ENCODE assay signal across 11 mouse cellular contexts in the genomic region with DNA sequence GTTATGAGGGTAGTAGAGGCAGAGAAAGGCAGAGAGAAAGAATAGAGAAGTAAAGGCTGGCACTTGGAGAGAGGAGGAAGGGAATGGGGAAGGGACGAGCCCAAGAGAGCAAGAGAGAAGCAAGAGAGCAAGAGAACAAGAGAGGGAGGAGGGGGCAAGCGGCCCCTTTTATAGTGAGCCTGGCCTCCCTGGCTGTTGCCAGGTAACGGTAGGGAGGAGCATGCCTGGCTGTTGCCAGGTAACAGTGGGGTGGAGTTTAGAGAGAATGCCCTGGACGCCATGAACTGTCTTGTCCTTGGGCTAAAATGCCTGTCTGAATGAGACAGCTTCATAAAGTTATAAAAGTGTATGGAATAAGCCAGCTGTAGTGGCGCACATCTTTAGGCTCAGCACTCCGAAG. TPM values are rescaled to one million over a fixed set of nuclear protein-coding genes. Genes with fewer than 3 reads are reported as not detected.
DNase-seq lines count a peak whose midpoint lies in the region; ATAC-seq and TF ChIP-seq lines count a peak whose summit lies in the region.
"Had no signal": no experiment of that assay in that cellular context is flagged by ENCODE, and none has a peak within 500 bp of the region (broad histone marks: within the 10 kb centered on the region; RNA-seq: fewer than 3 reads in every experiment).

No protein-coding gene starts in this region.

- DNase-seq in hindbrain, embryonic 10.5 days (ENCODE audit: low spot score) = peak; percentile 64
- DNase-seq in hindbrain, embryonic 14.5 days (ENCODE audit: low spot score) = no peak
- DNase-seq in embryo, embryonic 10.5 days (ENCODE audit: low spot score) = peak; percentile 65
- peak; percentile 42 for DNase-seq in hindbrain, postnatal 0 days (ENCODE audit: low spot score)
- peak; percentile 52 for DNase-seq in neural tube, embryonic 11.5 days (ENCODE audit: low spot score)
- DNase-seq in urinary bladder, postnatal 36 days (ENCODE audit: low spot score in 2 of 2) = no peak
- DNase-seq in heart, embryonic 10.5 days (ENCODE audit: low spot score) = no peak
- no peak for DNase-seq in kidney, adult 2 months
- DNase-seq: cerebellum, adult 8-10 months had no signal

- TF ChIP-seq POLR2A in kidney, adult 2 months (IDR thresholded peaks at IDR 0.05; ENCODE audit: low read depth, low read length) = no peak

- no peaks in the 10 kb centered on the region for H3K36me3 ChIP-seq in hindbrain, embryonic 10.5 days
- no peaks in the 10 kb centered on the region for H3K36me3 ChIP-seq in hindbrain, embryonic 14.5 days (replicated peaks; ENCODE audit: control insufficient read depth, insufficient read depth)
- no peaks in the 10 kb centered on the region for H3K36me3 ChIP-seq in hindbrain, postnatal 0 days (ENCODE audit: insufficient read depth, low read length)
- no peaks in the 10 kb centered on the region for H3K36me3 ChIP-seq in neural tube, embryonic 11.5 days (ENCODE audit: control insufficient read depth, insufficient read depth, low read length)
- H3K36me3 ChIP-seq in heart, embryonic 10.5 days = no peaks in the 10 kb centered on the region
- no peaks in the 10 kb centered on the region for H3K36me3 ChIP-seq in kidney, adult 2 months (ENCODE audit: control insufficient read depth, insufficient read depth, low read length)
- H3K36me3 ChIP-seq: kidney, embryonic 15.5 days had no signal

- H3K4me3 ChIP-seq in hindbrain, embryonic 10.5 days = no peak overlapping the region
- no peak overlapping the region for H3K4me3 ChIP-seq in hindbrain, embryonic 14.5 days (replicated peaks; ENCODE audit: low read length)
- no peak overlapping the region for H3K4me3 ChIP-seq in hindbrain, postnatal 0 days (ENCODE audit: low read length)
- no peak overlapping the region for H3K4me3 ChIP-seq in neural tube, embryonic 11.5 days (ENCODE audit: low read depth, low read length)
- no peak overlapping the region for H3K4me3 ChIP-seq in heart, embryonic 10.5 days
- no peak overlapping the region for H3K4me3 ChIP-seq in kidney, adult 2 months (ENCODE audit: insufficient read depth, low read depth, low read length)
- H3K4me3 ChIP-seq: kidney, embryonic 15.5 days had no signal

- no peak for ATAC-seq in hindbrain, embryonic 14.5 days (ENCODE audit: low FRiP score)
- peak; percentile 81 for ATAC-seq in hindbrain, postnatal 0 days
- ATAC-seq in neural tube, embryonic 11.5 days (ENCODE audit: insufficient read depth, low FRiP score, low TSS enrichment) = peak; percentile 61

- peaks cover 35% of the 10 kb centered on the region for H3K4me1 ChIP-seq in hindbrain, embryonic 10.5 days (replicated peaks)
- H3K4me1 ChIP-seq in hindbrain, embryonic 14.5 days (replicated peaks; ENCODE audit: control insufficient read depth, insufficient read depth, low read length) = no peaks in the 10 kb centered on the region
- no peaks in the 10 kb centered on the region; the same call in 1 of the 2 replicates for H3K4me1 ChIP-seq in hindbrain, postnatal 0 days (ENCODE audit: insufficient read depth, low read length)
- no peaks in the 10 kb centered on the region for H3K4me1 ChIP-seq in neural tube, embryonic 11.5 days (ENCODE audit: control insufficient read depth, insufficient read depth, low read length)
- H3K4me1 ChIP-seq in heart, embryonic 10.5 days = 0 out of 2 replicates have a peak, but pooled peaks cover 3% of the 10 kb centered on the region
- peaks cover 3% of the 10 kb centered on the region; the same call in 1 of the 2 replicates for H3K4me1 ChIP-seq in kidney, adult 2 months (ENCODE audit: control insufficient read depth, insufficient read depth, low read length)

- no peak overlapping the region for H3K4me2 ChIP-seq in hindbrain, embryonic 14.5 days (replicated peaks)
- H3K4me2 ChIP-seq in hindbrain, postnatal 0 days (ENCODE audit: low read depth, low read length) = no peak overlapping the region
- no peak overlapping the region for H3K4me2 ChIP-seq in neural tube, embryonic 11.5 days (ENCODE audit: low read depth)
- H3K4me2 ChIP-seq: heart, embryonic 11.5 days; kidney, embryonic 15.5 days had no signal

- 0 out of 2 replicates have a peak, but pooled peaks cover 2% of the 10 kb centered on the region for H3K9me3 ChIP-seq in hindbrain, embryonic 10.5 days
- H3K9me3 ChIP-seq in hindbrain, embryonic 14.5 days (ENCODE audit: control insufficient read depth, low read length) = no peaks in the 10 kb centered on the region; the same call in 1 of the 2 replicates
- no peaks in the 10 kb centered on the region for H3K9me3 ChIP-seq in hindbrain, postnatal 0 days (ENCODE audit: low read length)
- no peaks in the 10 kb centered on the region for H3K9me3 ChIP-seq in neural tube, embryonic 11.5 days (ENCODE audit: control insufficient read depth, low read length)
- H3K9me3 ChIP-seq in heart, embryonic 10.5 days = no peaks in the 10 kb centered on the region
- H3K9me3 ChIP-seq: kidney, embryonic 15.5 days had no signal

- no peaks in the 10 kb centered on the region for H3K27me3 ChIP-seq in hindbrain, embryonic 10.5 days (ENCODE audit: insufficient read depth, poor library complexity, severe bottlenecking)
- H3K27me3 ChIP-seq in hindbrain, embryonic 14.5 days (ENCODE audit: control insufficient read depth, insufficient read depth, low read length) = no peaks in the 10 kb centered on the region
- no peaks in the 10 kb centered on the region for H3K27me3 ChIP-seq in hindbrain, postnatal 0 days (ENCODE audit: insufficient read depth, low read length)
- H3K27me3 ChIP-seq in neural tube, embryonic 11.5 days (ENCODE audit: control insufficient read depth, insufficient read depth, low read length) = no peaks in the 10 kb centered on the region
- H3K27me3 ChIP-seq in heart, embryonic 10.5 days (ENCODE audit: insufficient read depth, poor library complexity, severe bottlenecking) = no peaks in the 10 kb centered on the region
- no peaks in the 10 kb centered on the region for H3K27me3 ChIP-seq in kidney, adult 2 months (replicated peaks; ENCODE audit: control insufficient read depth, insufficient read depth, low read length)
- H3K27me3 ChIP-seq: kidney, embryonic 15.5 days had no signal

- H3K27ac ChIP-seq in hindbrain, embryonic 10.5 days = no peak overlapping the region
- no peak overlapping the region for H3K27ac ChIP-seq in hindbrain, embryonic 14.5 days
- H3K27ac ChIP-seq in hindbrain, postnatal 0 days = no peak overlapping the region
- no peak overlapping the region for H3K27ac ChIP-seq in neural tube, embryonic 11.5 days (ENCODE audit: low read depth, low read length)
- no peak overlapping the region for H3K27ac ChIP-seq in heart, embryonic 10.5 days
- no peak overlapping the region for H3K27ac ChIP-seq in kidney, adult 2 months (ENCODE audit: insufficient read depth, low read depth, low read length)
- H3K27ac ChIP-seq: kidney, embryonic 15.5 days had no signal

- 33% methylated on average over 6 of the region's 6 CpGs for WGBS in hindbrain, embryonic 10.5 days
- WGBS in hindbrain, embryonic 14.5 days = 25% methylated on average over 6 of the region's 6 CpGs
- WGBS in hindbrain, postnatal 0 days = 31% methylated on average over 6 of the region's 6 CpGs
- WGBS in neural tube, embryonic 11.5 days = 48% methylated on average over 6 of the region's 6 CpGs
- WGBS in heart, embryonic 10.5 days = 71% methylated on average over 6 of the region's 6 CpGs
- 80% methylated on average over 6 of the region's 6 CpGs for WGBS in kidney, adult 2 months

- no peak overlapping the region for H3K9ac ChIP-seq in hindbrain, embryonic 14.5 days
- no peak overlapping the region for H3K9ac ChIP-seq in hindbrain, postnatal 0 days (replicated peaks; ENCODE audit: low read length)
- no peak overlapping the region for H3K9ac ChIP-seq in neural tube, embryonic 11.5 days (ENCODE audit: low read length)
- H3K9ac ChIP-seq: kidney, embryonic 15.5 days had no signal

- TF ChIP-seq CTCF in hindbrain, postnatal 0 days (IDR thresholded peaks at IDR 0.05; ENCODE audit: low read depth) = no peak
- no peak for TF ChIP-seq CTCF in kidney, adult 2 months (conservative IDR thresholded peaks at IDR 0.05; ENCODE audit: insufficient read depth, insufficient read length, low read depth, low read length)

RNA-seq across cellular contexts. Expression of a gene that starts 34.8 kb away (rescaled TPM):
- polyA plus RNA-seq in hindbrain, embryonic 10.5 days (2016; fragmentation: Nextera tagmentation; extraction: Ambion mirVana) = 25.3 and 25.5 TPM in 2 replicates
- 53.9 and 59.2 TPM in 2 replicates for polyA plus RNA-seq in hindbrain, embryonic 14.5 days (2014; fragmentation: Nextera tagmentation; extraction: Ambion mirVana)
- total RNA-seq in hindbrain, postnatal 0 days (2014; rRNA removed) = 188 and 197 TPM in 2 replicates
- polyA plus RNA-seq in hindbrain, postnatal 0 days (2015; fragmentation: Nextera tagmentation; extraction: Ambion mirVana) = 19.9 and 24.0 TPM in 2 replicates
- 31.2 and 35.2 TPM in 2 replicates for polyA plus RNA-seq in neural tube, embryonic 11.5 days (2014; fragmentation: Nextera tagmentation; extraction: Ambion mirVana)
- 12.7 and 22.7 TPM in 2 replicates for polyA plus RNA-seq in heart, embryonic 10.5 days (2016; fragmentation: Nextera tagmentation; extraction: Ambion mirVana)
- 37.2 and 44.5 TPM in 2 replicates for polyA plus RNA-seq in kidney, adult 2 months (2012; rRNA removed)

Comparison
In these comparisons a context has a peak if more than half of its experiments do, and no peak if none do; other contexts are left out.
1. DNase-seq: peak in hindbrain, embryonic 10.5 days (single experiment), embryo, embryonic 10.5 days (single experiment), hindbrain, postnatal 0 days (single experiment) and neural tube, embryonic 11.5 days (single experiment); none in hindbrain, embryonic 14.5 days (single experiment), urinary bladder, postnatal 36 days (0 of 2), heart, embryonic 10.5 days (single experiment) and kidney, adult 2 months (single experiment).